Mouse (Mus musculus) MEL (cell line): ENCODE data around the gene Cdkn2d.
A peak's percentile ranks its signal among the peaks of the same experiment; 100 is the strongest.

ENCODE experiments used
- CHD1 ChIP-seq: IDR thresholded peaks from 2 replicates; pipeline ENCODE4 v1.6.1; 2012; ENCODE audit warnings: low read depth, mild to moderate bottlenecking, inconsistent platforms, low read length, improper control_type of control experiment
- CTCF ChIP-seq, 3 experiments: IDR thresholded peaks in 2 of 3; conservative IDR thresholded peaks in 1 of 3; 2 replicates each; pipeline ENCODE4 v1.5.1; 2011 to 2012; ENCODE audit warnings: low read length in 3 of 3, low read depth in 2 of 3, mild to moderate bottlenecking in 2 of 3, improper control_type of control experiment in 1 of 3, inconsistent platforms in 1 of 3, mixed read lengths in 1 of 3, moderate library complexity in 1 of 3; ENCODE audit not compliant: control insufficient read depth in 1 of 3, insufficient read depth in 1 of 3, poor library complexity in 1 of 3, severe bottlenecking in 1 of 3
- EP300 ChIP-seq, 2 experiments: IDR thresholded peaks; 2 replicates each; pipeline ENCODE4 v1.6.1; 2011; ENCODE audit warnings: improper control_type of control experiment in 2 of 2, low read length in 2 of 2, low read depth in 1 of 2, mild to moderate bottlenecking in 1 of 2
- GABPA ChIP-seq: IDR thresholded peaks from 2 replicates; pipeline ENCODE4 v1.6.1; 2012; ENCODE audit warnings: low read depth, mild to moderate bottlenecking, inconsistent platforms, low read length, improper control_type of control experiment, moderate library complexity
- KAT2A ChIP-seq: conservative IDR thresholded peaks from 2 replicates; pipeline ENCODE4 v1.6.1; 2012; ENCODE audit warnings: low read depth, low read length, improper control_type of control experiment, inconsistent platforms
- MAFK ChIP-seq: IDR thresholded peaks from 2 replicates; pipeline ENCODE4 v1.6.1; 2011; ENCODE audit warnings: low read depth, mild to moderate bottlenecking, low read length, improper control_type of control experiment, borderline replicate concordance
- MAX ChIP-seq: IDR thresholded peaks from 2 replicates; pipeline ENCODE4 v1.6.1; 2011; ENCODE audit warnings: low read length, improper control_type of control experiment
- POLR2A ChIP-seq, 2 experiments: IDR thresholded peaks; 2 replicates each; pipeline ENCODE4 v1.6.1; 2011 to 2012; ENCODE audit warnings: low read length in 2 of 2, mild to moderate bottlenecking in 2 of 2, control low read depth in 1 of 2, improper control_type of control experiment in 1 of 2, low read depth in 1 of 2, moderate library complexity in 1 of 2; ENCODE audit not compliant: control insufficient read depth in 1 of 2, insufficient read depth in 1 of 2, poor library complexity in 1 of 2
- POLR2AphosphoS2 ChIP-seq: IDR thresholded peaks from 2 replicates; pipeline ENCODE4 v1.6.1; 2011; ENCODE audit warnings: low read length, improper control_type of control experiment
- TAL1 ChIP-seq: IDR thresholded peaks from 2 replicates; pipeline ENCODE4 v1.6.1; 2012; ENCODE audit warnings: mild to moderate bottlenecking, inconsistent platforms, low read length, moderate library complexity, mixed read lengths
- TBP ChIP-seq: IDR thresholded peaks from 2 replicates; pipeline ENCODE4 v1.8.0; 2011; ENCODE audit warnings: low read depth, low read length, improper control_type of control experiment
- USF1 ChIP-seq: IDR thresholded peaks from 2 replicates; pipeline ENCODE4 v1.6.1; 2014; ENCODE audit warnings: low read depth, mild to moderate bottlenecking, inconsistent platforms, low read length, improper control_type of control experiment, moderate library complexity
- ZNF384 ChIP-seq: IDR thresholded peaks from 2 replicates; pipeline ENCODE4 v1.6.1; 2012; ENCODE audit warnings: low read depth, mild to moderate bottlenecking, inconsistent platforms, low read length, improper control_type of control experiment

DNA sequence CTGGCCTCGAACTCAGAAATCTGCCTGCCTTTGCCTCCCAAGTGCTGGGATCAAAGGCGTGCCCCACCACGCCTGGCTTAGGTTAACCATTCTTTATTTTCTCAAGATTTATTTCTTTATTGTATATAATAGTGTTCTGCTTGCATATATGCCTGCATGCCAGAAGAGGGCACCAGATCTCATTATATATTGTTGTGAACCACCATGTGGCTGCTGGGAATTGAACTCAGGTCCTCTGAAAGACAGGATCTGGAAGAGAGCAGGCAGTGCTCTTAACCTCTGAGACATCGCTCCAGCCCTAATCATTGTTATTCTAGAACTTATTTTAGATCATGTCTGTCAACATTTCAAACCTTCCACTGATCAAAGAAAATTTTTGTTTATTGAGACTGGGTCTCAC, 28.3 kb upstream of the Cdkn2d start:
- no peak for TF ChIP-seq GABPA
- TF ChIP-seq ZNF384 = 0 out of 2 replicates have a peak, but pooled peaks have one; percentile 18
- no peak for TF ChIP-seq POLR2A (IDR thresholded peaks at IDR 0.05; ENCODE audit: control insufficient read depth in 1 of 2, insufficient read depth in 1 of 2, low read depth in 1 of 2, low read length in 2 of 2, poor library complexity in 1 of 2)
- no peak for TF ChIP-seq POLR2AphosphoS2
- no peak for TF ChIP-seq MAFK
- no peak for TF ChIP-seq KAT2A
- peak; percentile 51 to 70 (median 60) for TF ChIP-seq CTCF (IDR thresholded peaks at IDR 0.05 in 2 of 3, conservative IDR thresholded peaks at IDR 0.05 in 1 of 3; ENCODE audit: control insufficient read depth in 1 of 3, insufficient read depth in 1 of 3, low read depth in 2 of 3, low read length in 3 of 3, poor library complexity in 1 of 3, severe bottlenecking in 1 of 3)
- no peak for TF ChIP-seq TBP
- no peak for TF ChIP-seq USF1
- 0 out of 4 replicates have a peak, but pooled peaks of 1 of the 2 experiments have one; percentile 13 for TF ChIP-seq EP300 (IDR thresholded peaks at IDR 0.05; ENCODE audit: low read depth in 1 of 2, low read length in 2 of 2)
- no peak for TF ChIP-seq CHD1
- no peak for TF ChIP-seq TAL1
- TF ChIP-seq MAX = peak; percentile 54; the same call in 1 of the 2 replicates
